Mouse (Mus musculus) left cerebral cortex, postnatal 25 days (tissue): ENCODE measurements around the gene Pla2g7. TPM values are rescaled to one million over a fixed set of nuclear protein-coding genes. Genes with fewer than 3 reads are reported as not detected.

Source experiments
- DNase-seq, 2 experiments: peaks; one replicate each; pipeline ENCODE4 v3.0.0; 2022; ENCODE audit warnings: low spot score in 2 of 2, mixed read lengths in 1 of 2
- intact Hi-C: fragments of 180-260 bp; cut with DNase I; formaldehyde crosslinking; loops from one replicate; pipeline ENCODE4 v1.15.1; 2025
- total RNA-seq, 2 experiments: library from RNA; stranded (reverse); gene quantifications; 2 replicates each; pipeline ENCODE4 v1.2.3; 2021

Pla2g7 gene
- total RNA-seq, 2 experiments from 2014 or later, result 76.0 to 79.6 TPM

- intact Hi-C loops, result no loop called here
- DNase-seq, result no peak
These were observed 69.2 kb downstream of the Pla2g7 start for GRCm38 (mm10) chr17:43637146-43637545.

- DNase-seq, result no peak
- intact Hi-C loops, result no loop called here
These were observed 72.9 kb downstream of the Pla2g7 start for GRCm38 (mm10) chr17:43640825-43641224.

- intact Hi-C loops, result no loop called here
- no peak for DNase-seq
These were observed 75.3 kb downstream of the Pla2g7 start for GRCm38 (mm10) chr17:43643191-43643590.

- DNase-seq, result no peak
- intact Hi-C loops, result no loop called here
These were observed 76.5 kb downstream of the Pla2g7 start for GRCm38 (mm10) chr17:43644375-43644774.

GRCm38 (mm10) chr17:43645136-43645535 is 77.2 kb downstream of the Pla2g7 start:
- intact Hi-C loops, result no loop called here
- DNase-seq, result no peak

GRCm38 (mm10) chr17:43646925-43647324 is 79.0 kb downstream of the Pla2g7 start:
- DNase-seq, result no peak
- intact Hi-C loops, result no loop called here

- intact Hi-C loops, result no loop called here
- no peak for DNase-seq
These were observed 81.9 kb downstream of the Pla2g7 start for GRCm38 (mm10) chr17:43649641-43650436.

GRCm38 (mm10) chr17:43651314-43652046 is 83.6 kb downstream of the Pla2g7 start:
- intact Hi-C loops, result no loop called here
- no peak for DNase-seq

Other genes starting within 250 kb of the Pla2g7 start
- 10 to 100 TPM; 26.9 to 33.5 TPM for gene Adgrf5, start 207.6 kb upstream of the Pla2g7 start, total RNA-seq
- gene Mep1a, start 65.3 kb upstream of the Pla2g7 start, total RNA-seq, result not detected
- under 1 TPM in 1 of 2 experiments, not detected in 1; 0.25 TPM for gene Ankrd66, start 24.5 kb upstream of the Pla2g7 start, total RNA-seq
- under 1 TPM; 0.25 to 0.50 TPM for gene Tdrd6, start 62.2 kb downstream of the Pla2g7 start, total RNA-seq
- 10 to 100 TPM; 42.8 to 47.8 TPM for gene Slc25a27, start 99.1 kb downstream of the Pla2g7 start, total RNA-seq
- 1 to 10 TPM; 1.8 TPM for gene Cyp39a1, start 99.3 kb downstream of the Pla2g7 start, total RNA-seq
- 100 to 1,000 TPM; 171 to 178 TPM for gene Rcan2, start 233.3 kb downstream of the Pla2g7 start, total RNA-seq